Mouse (Mus musculus) neural tube, embryonic 10.5 days (tissue): Measurements from ENCODE around the gene Rnf214.

ENCODE experiments used
- DNase-seq: peaks from one replicate; pipeline ENCODE4 v3.0.0-alpha.2; 2017; ENCODE audit warnings: low spot score; ENCODE audit errors: extremely low spot score

The Rnf214 gene

GRCm38 (mm10) chr9:45935628-45936210 is 29.0 kb upstream of the Rnf214 start, which contains the start of gene Tagln:
Gene Tagln, minus strand, starts transcription at chr9:45936058.
- peak; percentile 30 for DNase-seq

DNA sequence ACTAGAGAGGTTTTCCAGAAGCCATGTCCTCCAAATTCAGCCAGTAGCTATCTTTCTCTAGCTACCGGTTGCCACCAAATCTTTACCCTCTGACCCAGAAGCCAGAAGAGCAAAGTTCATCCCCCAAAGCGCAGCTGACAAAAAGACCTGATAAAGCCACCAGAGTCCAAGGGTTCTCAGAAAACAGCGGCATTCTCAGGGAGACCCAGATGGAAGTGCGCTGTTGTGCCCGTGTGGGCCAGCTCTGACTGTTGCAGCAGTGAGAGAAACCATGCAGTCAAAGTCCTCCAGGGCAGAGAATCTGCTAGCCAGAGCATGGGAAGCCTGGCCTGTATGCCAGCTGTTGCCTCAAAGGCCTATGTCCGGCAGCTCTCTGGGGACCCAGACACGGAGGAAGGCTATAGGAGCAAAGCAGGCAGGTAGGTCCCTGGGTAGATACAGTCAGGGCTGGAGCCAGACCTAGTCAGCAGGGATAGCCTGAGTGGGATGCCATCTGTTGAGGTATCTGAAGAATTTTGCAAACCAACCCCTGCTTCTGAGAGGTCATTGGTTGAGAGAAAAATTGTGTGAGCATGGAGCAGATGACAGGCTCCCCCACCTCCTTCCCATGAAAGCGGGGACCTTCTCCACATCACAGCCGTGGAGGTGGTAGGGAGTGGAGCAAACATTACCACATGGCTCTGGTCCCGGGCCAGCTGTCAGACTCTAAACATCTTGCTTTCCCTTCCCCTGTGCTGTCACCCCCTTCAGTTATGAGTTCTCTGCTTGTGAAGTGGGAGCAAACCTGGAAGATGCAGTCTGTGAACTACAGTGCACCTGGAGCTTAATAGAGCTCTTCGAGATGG is 26.1 kb upstream of the Rnf214 start:
- no peak for DNase-seq

DNA sequence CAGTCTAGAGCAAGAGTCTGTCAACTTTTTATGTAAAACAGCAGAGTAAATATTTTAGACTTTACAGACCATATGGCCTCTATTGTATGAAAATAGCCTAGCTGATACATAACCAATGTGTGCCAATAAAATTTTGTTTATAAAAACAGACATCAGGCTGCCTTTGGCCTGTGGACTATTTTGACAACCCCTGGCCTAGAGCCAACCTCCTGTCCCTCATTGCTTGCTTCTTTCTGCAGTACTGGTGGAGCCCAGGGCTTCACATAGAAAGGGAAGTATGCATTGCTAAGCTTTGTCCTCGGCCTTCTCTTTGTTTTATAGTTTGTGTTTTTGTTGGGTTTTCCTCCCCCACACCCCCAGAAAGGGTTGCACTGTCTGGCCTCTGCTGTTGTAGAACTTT is 25.2 kb upstream of the Rnf214 start:
- no peak for DNase-seq

GRCm38 (mm10) chr9:45929285-45929684 is 22.6 kb upstream of the Rnf214 start:
- DNase-seq: no peak

- no peak for DNase-seq
Observed at GRCm38 (mm10) chr9:45919895-45920294, 13.2 kb upstream of the Rnf214 start.

- DNase-seq: no peak
Observed at GRCm38 (mm10) chr9:45917041-45917934, 10.6 kb upstream of the Rnf214 start.

DNA sequence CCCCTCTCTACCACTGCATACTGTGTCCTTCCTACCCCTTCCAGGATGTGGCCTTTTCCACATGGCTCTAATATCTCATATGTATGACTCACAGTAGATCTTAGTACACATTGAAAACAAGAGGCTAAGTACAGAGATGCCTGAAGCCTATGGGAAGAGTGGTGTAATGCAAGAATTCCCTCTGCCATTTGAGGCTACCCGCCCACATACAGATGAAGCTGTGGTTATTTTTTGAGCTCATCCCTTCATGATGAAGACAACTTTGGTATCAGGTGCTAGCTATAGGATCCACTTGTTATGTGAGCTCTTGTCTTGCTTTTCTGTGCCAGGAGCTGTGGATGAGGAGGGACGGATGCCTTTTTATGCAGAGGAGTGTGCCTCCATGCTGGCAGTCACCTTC is 8.9 kb upstream of the Rnf214 start:
- no peak for DNase-seq

DNA sequence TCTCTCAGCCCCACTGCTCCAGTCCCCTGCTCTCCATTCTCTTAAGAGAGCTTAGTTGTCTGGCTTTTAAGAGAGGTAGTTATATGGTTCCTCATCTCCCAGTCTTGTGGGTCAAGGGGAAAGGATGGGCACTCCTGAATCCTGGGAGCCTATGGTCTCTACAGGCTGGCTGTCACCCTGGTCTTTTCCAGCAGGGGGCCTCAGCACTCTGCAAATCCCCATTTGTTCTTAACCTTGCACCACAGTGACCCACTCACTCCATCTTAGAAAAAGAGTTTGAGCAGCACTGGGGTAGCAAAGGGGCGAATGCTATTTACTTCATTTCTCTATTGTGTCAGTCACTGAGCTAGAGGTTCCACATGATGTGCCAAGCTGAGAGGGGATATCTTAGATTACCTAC is 5.0 kb upstream of the Rnf214 start:
- DNase-seq: peak; percentile 20

GRCm38 (mm10) chr9:45910995-45911394 is 4.3 kb upstream of the Rnf214 start:
- no peak for DNase-seq

DNA sequence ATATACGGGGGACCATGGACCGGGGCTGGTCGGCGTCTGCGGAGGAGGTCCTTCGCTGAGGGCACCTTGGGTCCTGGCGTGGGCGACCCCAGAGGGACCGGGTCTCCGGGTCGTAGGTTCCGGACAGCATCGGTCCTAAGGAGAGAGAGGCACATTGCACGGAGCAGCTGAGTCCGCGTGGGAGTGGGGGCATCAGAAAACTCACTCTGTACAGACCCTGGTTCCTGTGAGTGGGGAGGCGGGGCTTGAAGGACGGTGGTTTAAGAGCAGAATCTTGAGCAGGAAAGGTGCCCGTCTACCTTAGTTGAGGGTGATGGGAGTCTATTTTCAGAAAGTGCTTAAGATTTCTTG is 342 bp upstream of the Rnf214 start:
- no peak for DNase-seq

- peak; percentile 73 for DNase-seq
Observed at GRCm38 (mm10) chr9:45905811-45906237, 887 bp downstream of the Rnf214 start.

DNA sequence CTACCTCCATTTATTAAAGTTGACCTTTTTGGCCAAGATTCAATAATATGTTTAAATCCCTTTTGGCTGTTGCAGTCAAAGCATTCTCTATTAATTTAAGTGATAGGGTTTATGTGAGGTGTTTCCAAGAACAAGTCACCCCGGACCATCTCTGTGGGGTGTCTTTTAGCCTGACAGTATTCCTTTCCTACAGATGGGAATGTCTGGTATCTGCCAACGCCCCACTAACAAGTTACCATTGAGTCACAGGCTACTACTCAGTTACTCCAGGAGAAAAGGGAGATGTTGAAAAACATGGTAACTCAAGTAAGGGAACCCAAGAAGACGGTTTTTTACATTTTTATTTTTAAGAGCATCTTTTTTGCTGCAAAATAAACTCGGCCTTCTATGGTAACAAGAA is 1.5 kb downstream of the Rnf214 start:
- no peak for DNase-seq

DNA sequence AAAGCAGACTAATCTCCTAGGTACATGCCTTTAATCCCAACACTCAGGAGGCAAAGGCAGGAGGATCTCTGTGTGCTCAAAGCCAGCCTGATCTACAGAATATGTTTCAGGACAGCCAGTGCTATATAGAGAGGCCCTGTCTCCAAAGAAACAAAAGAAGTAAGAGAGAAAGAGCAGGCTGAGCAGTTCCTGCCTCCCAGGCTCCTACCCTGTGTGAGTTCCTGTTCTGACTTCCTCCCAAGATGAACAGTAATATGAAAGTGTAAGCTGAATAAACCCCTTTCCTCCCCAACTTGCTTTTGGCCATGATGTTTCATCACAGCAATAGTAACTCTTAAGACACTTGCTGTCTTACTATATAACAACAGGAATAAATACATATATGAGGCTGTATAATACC is 13.0 kb downstream of the Rnf214 start:
- DNase-seq: no peak

GRCm38 (mm10) chr9:45877928-45878327 is 28.8 kb downstream of the Rnf214 start:
- DNase-seq: no peak

- no peak for DNase-seq
Observed at GRCm38 (mm10) chr9:45870265-45870664, 36.4 kb downstream of the Rnf214 start.

- DNase-seq: no peak
Observed at GRCm38 (mm10) chr9:45869181-45869580, 37.5 kb downstream of the Rnf214 start.

GRCm38 (mm10) chr9:45861813-45862212 is 44.9 kb downstream of the Rnf214 start:
- DNase-seq: no peak

DNA sequence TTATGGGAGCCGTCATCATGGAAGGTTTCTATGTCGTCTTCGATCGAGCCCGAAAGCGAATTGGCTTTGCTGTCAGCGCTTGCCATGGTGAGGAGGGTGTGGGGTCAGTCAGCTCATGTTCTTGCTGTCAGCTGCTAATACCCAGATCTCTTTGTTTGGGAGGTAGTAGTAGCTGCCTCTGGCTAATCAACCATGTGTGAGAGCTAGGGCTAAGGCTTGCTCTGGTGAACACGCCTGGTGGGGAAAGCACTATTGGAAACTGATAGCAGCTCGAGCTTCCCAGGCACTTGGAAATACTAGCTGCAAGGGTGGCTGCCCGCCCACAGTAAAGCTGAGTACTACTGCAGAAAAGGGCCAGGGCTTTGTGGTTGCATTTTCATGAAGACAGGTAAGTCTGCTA is 47.3 kb downstream of the Rnf214 start:
- no peak for DNase-seq

DNA sequence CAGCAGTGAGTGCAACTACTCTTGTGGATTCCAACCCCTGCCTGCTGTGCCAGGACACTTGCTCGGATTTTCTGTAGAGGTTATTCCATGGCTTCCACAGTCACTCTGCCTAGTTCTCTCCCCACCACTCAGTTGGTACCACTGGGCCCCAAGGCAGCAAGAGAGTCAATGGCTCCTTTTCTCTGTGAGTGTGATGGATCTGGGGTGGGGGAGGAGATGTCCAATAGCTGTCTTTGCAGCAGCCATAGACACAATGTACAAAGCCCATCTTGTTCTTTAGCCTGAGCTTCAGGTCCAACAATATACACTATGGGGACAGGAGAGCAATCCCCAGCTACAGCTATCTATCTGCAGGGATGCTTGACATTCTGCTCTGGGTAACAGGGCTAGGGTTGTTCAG is 52.6 kb downstream of the Rnf214 start:
- no peak for DNase-seq

DNA sequence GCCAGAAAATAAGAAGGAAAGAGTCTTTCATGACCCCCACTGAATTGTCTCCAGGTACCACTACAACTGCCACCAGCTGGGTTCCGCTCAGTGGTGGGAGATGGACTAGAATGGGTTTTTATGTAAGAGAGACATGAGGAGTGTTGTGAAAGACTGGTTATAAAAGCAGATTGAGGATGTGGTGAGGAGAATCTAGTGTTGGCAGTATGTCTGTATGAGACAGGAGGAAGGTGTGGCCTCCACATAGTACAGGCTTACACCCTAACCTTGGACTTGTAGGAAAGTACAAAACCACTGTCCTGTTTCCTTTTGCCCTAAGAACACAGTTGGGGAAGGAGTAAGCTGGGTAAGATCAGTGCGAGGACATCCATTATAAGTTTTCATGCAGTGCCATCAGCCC is 53.0 kb downstream of the Rnf214 start:
- no peak for DNase-seq

DNA sequence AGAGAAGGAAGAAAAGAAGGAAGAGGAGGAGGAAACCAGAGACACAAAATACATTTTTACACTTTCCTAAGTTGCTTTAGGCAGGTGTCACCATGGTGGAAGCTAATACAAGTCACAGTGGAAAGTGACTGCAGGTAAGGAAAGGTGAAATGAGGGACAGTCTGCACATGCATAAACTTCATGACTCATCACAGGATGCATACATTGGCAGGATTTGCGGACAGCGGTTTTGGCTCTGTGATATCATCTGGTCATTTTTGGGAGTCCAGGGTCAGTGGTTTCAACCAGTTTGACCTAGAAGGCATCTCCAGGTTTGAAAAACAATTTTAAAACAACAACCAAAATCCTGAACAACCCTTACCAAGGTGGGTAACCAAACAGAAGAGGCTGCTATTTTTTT is 54.9 kb downstream of the Rnf214 start:
- no peak for DNase-seq

DNA sequence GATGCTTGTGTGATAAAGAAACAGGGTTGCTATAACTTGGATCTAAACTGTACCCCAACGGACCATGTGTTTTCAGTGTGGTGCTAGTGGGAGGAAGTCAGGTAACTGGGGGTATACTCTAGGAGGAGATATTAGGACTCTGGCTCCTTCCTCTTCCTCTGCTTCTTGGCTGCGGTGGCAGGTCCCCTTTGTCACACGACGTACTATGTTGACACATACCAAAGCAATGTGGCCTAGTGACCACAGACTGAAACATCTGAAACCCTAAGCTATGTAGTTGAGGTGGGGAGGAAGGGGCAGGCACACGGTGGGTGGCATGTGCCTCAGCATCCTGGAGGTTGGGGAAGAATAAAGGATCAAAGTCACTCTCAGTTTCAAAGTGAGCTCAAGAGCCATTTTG is 55.4 kb downstream of the Rnf214 start:
- no peak for DNase-seq
